Mouse (Mus musculus) myocyte (in vitro differentiated cells): ENCODE measurements around the gene Cmya5.

Experiments used
- E2F4 ChIP-seq: IDR thresholded peaks from one replicate; pipeline ENCODE4 v1.6.1; 2011; ENCODE audit warnings: mild to moderate bottlenecking, control low read depth, moderate library complexity; ENCODE audit not compliant: insufficient read depth
- MAX ChIP-seq: IDR thresholded peaks from one replicate; pipeline ENCODE4 v1.6.1; 2011; ENCODE audit warnings: low read depth, mild to moderate bottlenecking, control low read depth
- MYOD1 ChIP-seq, 3 experiments: IDR thresholded peaks; one replicate each; pipeline ENCODE4 v1.6.1; 2011; ENCODE audit warnings: control low read depth in 2 of 3, low read depth in 2 of 3, mild to moderate bottlenecking in 2 of 3, moderate library complexity in 1 of 3; ENCODE audit not compliant: insufficient read length in 2 of 3, control insufficient read depth in 1 of 3
- POLR2A ChIP-seq: IDR thresholded peaks from one replicate; pipeline ENCODE4 v1.6.1; 2011; ENCODE audit warnings: low read depth, mild to moderate bottlenecking, control low read depth, moderate library complexity; ENCODE audit not compliant: insufficient read length
- REST ChIP-seq: IDR thresholded peaks from one replicate; pipeline ENCODE4 v1.6.1; 2011; ENCODE audit warnings: mild to moderate bottlenecking, control low read depth, moderate library complexity; ENCODE audit not compliant: insufficient read depth, insufficient read length
- TCF12 ChIP-seq: IDR thresholded peaks from one replicate; pipeline ENCODE4 v1.6.1; 2011; ENCODE audit warnings: mild to moderate bottlenecking, control low read depth; ENCODE audit not compliant: poor library complexity, insufficient read depth, severe bottlenecking

GRCm38 (mm10) chr13:93098596-93098995 is 45.9 kb downstream of the Cmya5 start:
- TF ChIP-seq POLR2A (no peak), REST (no peak), TCF12 (no peak), MAX (no peak), MYOD1 (IDR thresholded peaks at IDR 0.05; ENCODE audit: control insufficient read depth in 1 of 3, insufficient read length in 2 of 3, low read depth in 2 of 3) (no peak), E2F4 (no peak)
